Mouse (Mus musculus) G1E (cell line): Measurements from ENCODE around the gene 4932415D10Rik.

Experiments used
- CTCF ChIP-seq: IDR thresholded peaks from 2 replicates; pipeline ENCODE4 v1.5.1; 2012; ENCODE audit warnings: low read depth, low read length, inconsistent platforms, mixed read lengths
- GATA1 ChIP-seq: IDR thresholded peaks from 2 replicates; pipeline ENCODE4 v1.6.1; 2012; ENCODE audit warnings: borderline replicate concordance, low read length, inconsistent platforms, mixed read lengths
- POLR2AphosphoS5 ChIP-seq: IDR thresholded peaks from 2 replicates; pipeline ENCODE4 v1.6.1; 2012; ENCODE audit warnings: low read depth, low read length, inconsistent platforms; ENCODE audit not compliant: insufficient replicate concordance

GRCm38 (mm10) chr10:82354083-82355010 lies 38.0 kb upstream of the 4932415D10Rik start, which contains the start of gene Gm4924:
- TF ChIP-seq CTCF (no peak), GATA1 (no peak), POLR2AphosphoS5 (no peak)
